Mouse (Mus musculus) heart, embryonic 10.5 days (tissue): ENCODE measurements around the gene Mis18a. TPM values are rescaled to one million over a fixed set of nuclear protein-coding genes. Genes with fewer than 3 reads are reported as not detected.

Experiments
- DNase-seq: peaks from one replicate; pipeline ENCODE4 v3.0.0-alpha.2; 2017; ENCODE audit warnings: low spot score
- H3K27ac ChIP-seq: fragments of 300-500 bp; sonication (generic); 2 replicates; pipeline ENCODE4 v1.5.1; 2016; ENCODE audit warnings: mild to moderate bottlenecking
- H3K27me3 ChIP-seq: fragments of 300-500 bp; sonication (generic); 2 replicates; pipeline ENCODE4 v1.6.1; 2016; ENCODE audit warnings: mild to moderate bottlenecking; ENCODE audit not compliant: poor library complexity, insufficient read depth, severe bottlenecking
- H3K36me3 ChIP-seq: fragments of 300-500 bp; sonication (generic); 2 replicates; pipeline ENCODE4 v1.6.1; 2016; ENCODE audit warnings: mild to moderate bottlenecking, moderate library complexity
- H3K4me1 ChIP-seq: fragments of 300-500 bp; sonication (generic); 2 replicates; pipeline ENCODE4 v1.6.1; 2016; ENCODE audit warnings: mild to moderate bottlenecking
- H3K4me3 ChIP-seq: fragments of 300-500 bp; sonication (generic); 2 replicates; pipeline ENCODE4 v1.5.1; 2016; ENCODE audit warnings: mild to moderate bottlenecking, moderate library complexity
- H3K9me3 ChIP-seq: fragments of 300-500 bp; sonication (generic); 2 replicates; pipeline ENCODE4 v1.6.1; 2016; ENCODE audit warnings: mild to moderate bottlenecking, moderate library complexity
- WGBS: fragments of 180-500 bp; shearing (Covaris S2); methylation state at CpG from one replicate; pipeline ENCODE4 v1.1.7; 2016; 5-methylcytosine and 5-hydroxymethylcytosine counted together
- polyA plus RNA-seq: library from polyadenylated mRNA; unstranded; fragments of >200 nt; fragmentation: Nextera tagmentation; extraction: Ambion mirVana; gene quantifications from 2 replicates; pipeline ENCODE4 v1.2.1, GENCODE M21; 2016

Mis18a gene
- polyA plus RNA-seq, 1 experiment from 2014 or later, result 64.0 TPM

- WGBS, result 84% methylated on average over 21 of the region's 21 CpGs
- no peak for DNase-seq
- Histone ChIP-seq H3K4me1 (no peaks in the 10 kb centered on the region), H3K4me3 (no peak overlapping the region), H3K9me3 (no peaks in the 10 kb centered on the region), H3K27me3 (no peaks in the 10 kb centered on the region), H3K27ac (no peak overlapping the region), H3K36me3 (no peaks in the 10 kb centered on the region)
Observed at GRCm38 (mm10) chr16:90673507-90674354, 53.5 kb downstream of the Mis18a start.

Other genes with a start within 250 kb of the Mis18a start
- 26.7 and 37.5 TPM in 2 replicates for gene Mrap, start 10.8 kb upstream of the Mis18a start, polyA plus RNA-seq
- gene Urb1, start 83.0 kb upstream of the Mis18a start, polyA plus RNA-seq, result 8.4 and 12.7 TPM in 2 replicates
- gene Eva1c, start 99.3 kb upstream of the Mis18a start, polyA plus RNA-seq, result 1.0 and 2.3 TPM in 2 replicates
- gene Cfap298, start 207.7 kb upstream of the Mis18a start, polyA plus RNA-seq, result 53.1 TPM in 2 replicates